Mouse (Mus musculus) ES-E14 (cell line): ENCODE results near the gene Lsg1.

Source experiments
- CHD2 ChIP-seq: IDR thresholded peaks from 2 replicates; pipeline ENCODE4 v1.6.1; 2014; ENCODE audit warnings: mild to moderate bottlenecking, low read depth, low read length, inconsistent platforms
- HCFC1 ChIP-seq: IDR thresholded peaks from 2 replicates; pipeline ENCODE4 v1.6.1; 2012; ENCODE audit warnings: low read length, inconsistent platforms, borderline replicate concordance; ENCODE audit not compliant: insufficient read depth
- MAFK ChIP-seq: IDR thresholded peaks from 2 replicates; pipeline ENCODE4 v1.6.1; 2014; ENCODE audit warnings: mild to moderate bottlenecking, low read depth, low read length, inconsistent platforms; ENCODE audit not compliant: insufficient read depth
- ZC3H11A ChIP-seq: IDR thresholded peaks from 2 replicates; pipeline ENCODE4 v1.6.1; 2012; ENCODE audit warnings: low read depth, mild to moderate bottlenecking, inconsistent platforms, low read length, borderline replicate concordance
- ZNF384 ChIP-seq: IDR thresholded peaks from 2 replicates; pipeline ENCODE4 v1.6.1; 2012; ENCODE audit warnings: low read depth, low read length, inconsistent platforms

DNA sequence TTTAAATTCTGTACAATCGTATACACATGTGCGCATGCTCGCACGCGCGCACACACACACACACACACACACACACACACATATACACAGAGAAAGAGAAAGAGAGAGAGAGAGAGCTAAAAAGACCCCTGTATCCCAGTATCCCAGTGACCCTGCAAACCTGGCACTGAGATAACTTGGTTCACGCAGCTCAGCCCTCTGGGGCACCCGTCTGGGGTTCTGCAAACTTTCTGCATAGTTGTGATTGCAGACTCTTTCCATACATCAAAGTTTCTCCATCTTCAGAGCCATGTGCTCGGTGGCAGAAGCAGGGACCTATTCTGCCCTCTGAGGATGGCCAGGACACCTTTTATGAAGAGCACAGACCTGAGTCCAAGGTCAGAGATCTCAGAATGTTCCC lies 70.4 kb downstream of the Lsg1 start:
- TF ChIP-seq CHD2 = no peak
- no peak for TF ChIP-seq MAFK
- TF ChIP-seq ZC3H11A = no peak
- no peak for TF ChIP-seq ZNF384
- no peak for TF ChIP-seq HCFC1
